Mouse (Mus musculus) NIH3T3 (cell line): ENCODE data around the gene Muc5b.
"Not testable (repeated sequence)": the region's sequence is repeated elsewhere in the genome, so short reads cannot be mapped to it uniquely, and the experiment has no call there.

Experiments
- DNase-seq: peaks from one replicate; pipeline ENCODE4 v3.0.0-alpha.2; 2012; ENCODE audit warnings: low read depth

Muc5b gene

GRCm38 (mm10) chr7:141838779-141839178 is at the start of gene Muc5b:
TSS of gene Muc5b (plus strand) at chr7:141839070.
- DNase-seq: peak; percentile 4

GRCm38 (mm10) chr7:141794251-141794650 is 44.6 kb upstream of the Muc5b start:
- no peak for DNase-seq

GRCm38 (mm10) chr7:141803206-141803605 is 35.7 kb upstream of the Muc5b start:
- DNase-seq: no peak

- DNase-seq: no peak
These were observed 33.5 kb upstream of the Muc5b start for GRCm38 (mm10) chr7:141805384-141805783.

- DNase-seq: not testable (repeated sequence)
These were observed 31.0 kb upstream of the Muc5b start for GRCm38 (mm10) chr7:141807823-141808222.

- not testable (repeated sequence) for DNase-seq
These were observed 28.9 kb upstream of the Muc5b start for GRCm38 (mm10) chr7:141809933-141810332.

GRCm38 (mm10) chr7:141813321-141813720 is 25.5 kb upstream of the Muc5b start:
- peak; percentile 4 for DNase-seq

GRCm38 (mm10) chr7:141815361-141815760 is 23.5 kb upstream of the Muc5b start:
- no peak for DNase-seq

GRCm38 (mm10) chr7:141817355-141818075 is 21.4 kb upstream of the Muc5b start:
- DNase-seq: peak; percentile 5

GRCm38 (mm10) chr7:141818267-141818666 is 20.6 kb upstream of the Muc5b start:
- no peak for DNase-seq

- no peak for DNase-seq
These were observed 16.1 kb upstream of the Muc5b start for GRCm38 (mm10) chr7:141822582-141823261.

GRCm38 (mm10) chr7:141823699-141824098 is 15.2 kb upstream of the Muc5b start:
- DNase-seq: no peak

GRCm38 (mm10) chr7:141824398-141824797 is 14.5 kb upstream of the Muc5b start:
- no peak for DNase-seq

- DNase-seq: no peak
These were observed 2.9 kb upstream of the Muc5b start for GRCm38 (mm10) chr7:141835941-141836340.

- DNase-seq: no peak
These were observed 2.4 kb upstream of the Muc5b start for GRCm38 (mm10) chr7:141836423-141836822.

GRCm38 (mm10) chr7:141840354-141840753 is 1.5 kb downstream of the Muc5b start:
- DNase-seq: no peak

- DNase-seq: no peak
These were observed 22.2 kb downstream of the Muc5b start for GRCm38 (mm10) chr7:141861046-141861445.

GRCm38 (mm10) chr7:141869644-141870043 is 30.8 kb downstream of the Muc5b start:
- no peak for DNase-seq

- DNase-seq: peak; percentile 4
These were observed 31.7 kb downstream of the Muc5b start for GRCm38 (mm10) chr7:141870553-141870952.

- no peak for DNase-seq
These were observed 36.0 kb downstream of the Muc5b start for GRCm38 (mm10) chr7:141874891-141875290.

GRCm38 (mm10) chr7:141878813-141879212 is 39.9 kb downstream of the Muc5b start:
- DNase-seq: no peak

GRCm38 (mm10) chr7:141892151-141892550 is 53.3 kb downstream of the Muc5b start:
- no peak for DNase-seq

GRCm38 (mm10) chr7:141901825-141902224 is 63.0 kb downstream of the Muc5b start:
- no peak for DNase-seq
